Mouse (Mus musculus) thymus, postnatal 0 days (tissue): ENCODE results near the gene Liph. TPM values are rescaled to one million over a fixed set of nuclear protein-coding genes. Genes with fewer than 3 reads are reported as not detected.
"Not testable (repeated sequence)": the region's sequence is repeated elsewhere in the genome, so short reads cannot be mapped to it uniquely, and the experiment has no call there.

Experiments
- DNase-seq: peaks from one replicate; pipeline ENCODE4 v3.0.0-alpha.2; 2015; ENCODE audit warnings: low spot score
- polyA plus RNA-seq: library from polyadenylated mRNA; unstranded; fragments of >200 nt; fragmentation: Nextera tagmentation; extraction: Ambion mirVana; gene quantifications from 2 replicates; pipeline ENCODE4 v1.2.1, GENCODE M21; 2015

Gene Liph
- polyA plus RNA-seq, 1 experiment from 2014 or later = 2.9 TPM

- no peak for DNase-seq
Measured at GRCm38 (mm10) chr16:21976203-21976602, 19.3 kb downstream of the Liph start.

- no peak for DNase-seq
Measured at GRCm38 (mm10) chr16:21971446-21971845, 24.0 kb downstream of the Liph start.

- no peak for DNase-seq
Measured at GRCm38 (mm10) chr16:21970536-21970935, 24.9 kb downstream of the Liph start.

GRCm38 (mm10) chr16:21969874-21970273, 25.6 kb downstream of the Liph start:
- no peak for DNase-seq

DNA sequence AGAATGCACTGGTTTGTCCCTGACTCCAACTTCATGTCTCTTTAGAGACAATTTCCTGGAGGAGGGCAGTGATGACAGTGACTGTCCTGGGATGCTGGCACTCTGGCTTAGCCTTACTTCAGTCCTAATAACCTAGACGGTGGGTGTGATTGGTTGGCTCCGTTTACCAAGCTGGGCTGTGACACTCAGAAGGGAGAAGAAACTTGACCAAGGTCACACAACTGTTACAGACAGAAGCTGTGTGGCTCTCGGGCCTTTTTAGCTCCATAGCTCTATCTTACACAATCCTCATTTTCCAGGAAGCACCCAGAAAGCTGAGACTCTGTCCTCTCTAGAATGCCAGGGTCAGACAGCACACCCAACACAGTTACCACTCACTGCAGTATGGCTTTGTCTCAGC, 29.9 kb downstream of the Liph start:
- no peak for DNase-seq

DNA sequence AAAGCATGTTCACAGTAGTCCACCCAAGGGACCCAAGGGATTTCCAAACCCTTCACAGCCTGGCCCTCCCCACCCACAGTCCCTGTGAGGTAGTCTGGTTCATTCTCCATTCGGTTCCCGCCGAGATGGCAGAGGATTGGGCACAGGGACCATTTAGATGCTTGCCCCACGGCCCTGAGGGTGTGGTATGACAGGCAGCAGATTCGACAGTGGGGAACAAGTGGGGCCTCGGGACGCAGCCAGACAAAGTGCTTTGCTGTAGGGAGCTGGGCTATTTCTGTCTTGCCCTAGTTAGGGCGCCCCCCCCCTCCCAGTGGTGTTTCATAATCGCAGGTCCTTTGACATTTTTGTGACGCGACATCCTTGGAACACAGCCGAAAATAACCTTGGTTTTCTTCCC, 39.9 kb downstream of the Liph start:
- no peak for DNase-seq

DNA sequence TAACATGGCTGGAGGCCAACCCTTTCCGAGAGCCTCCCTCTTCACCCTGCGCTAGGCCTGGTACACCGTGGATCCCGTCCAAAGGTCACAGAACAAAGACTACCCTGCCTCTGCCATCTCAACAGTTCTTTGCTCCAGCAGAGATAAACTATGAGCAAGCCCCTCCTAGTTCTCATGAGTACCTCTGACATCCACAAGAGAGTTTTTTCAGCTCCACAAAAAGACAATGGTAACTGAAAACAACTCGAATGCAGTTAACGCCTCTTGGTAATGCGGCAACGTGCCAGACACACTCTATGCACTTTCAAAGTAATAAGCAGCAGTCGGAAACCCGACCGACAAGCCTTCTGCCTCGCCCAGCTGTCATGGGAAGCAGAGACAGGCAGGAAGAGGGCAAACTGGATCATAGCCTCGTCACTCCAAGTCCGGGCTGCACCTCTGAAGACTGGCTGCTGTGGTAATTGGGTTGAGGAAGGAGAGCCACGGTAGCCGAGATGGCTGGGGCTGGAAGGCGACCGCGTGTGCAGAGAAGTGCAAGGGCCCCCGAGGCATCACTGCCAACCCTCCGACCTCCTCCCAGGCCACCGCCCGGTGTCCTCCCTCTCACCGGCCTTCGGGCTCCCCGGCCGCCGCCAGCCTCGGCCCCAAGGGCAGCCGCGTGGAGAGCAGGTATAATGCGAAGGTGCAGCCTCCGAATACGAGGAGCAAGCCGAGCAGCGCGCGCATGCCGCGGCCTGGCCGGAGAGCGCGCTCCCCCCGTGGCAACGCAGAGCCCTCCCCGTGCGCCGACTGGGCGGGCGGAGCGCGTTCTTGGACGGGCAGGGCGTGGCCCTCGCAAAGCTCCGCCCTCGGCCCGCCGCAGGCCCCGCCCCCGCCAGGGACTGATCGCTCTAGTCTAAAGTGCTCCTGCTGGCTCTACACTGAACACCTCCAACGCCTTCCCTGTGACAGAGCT, 48.4 kb downstream of the Liph start, which contains the start of gene Tmem41a:
Gene Tmem41a (minus strand): TSS at position 792 of the 955 bp plus-strand sequence.
- DNase-seq = peak; percentile 90

GRCm38 (mm10) chr16:21928471-21928870, 67.0 kb downstream of the Liph start:
- no peak for DNase-seq

DNA sequence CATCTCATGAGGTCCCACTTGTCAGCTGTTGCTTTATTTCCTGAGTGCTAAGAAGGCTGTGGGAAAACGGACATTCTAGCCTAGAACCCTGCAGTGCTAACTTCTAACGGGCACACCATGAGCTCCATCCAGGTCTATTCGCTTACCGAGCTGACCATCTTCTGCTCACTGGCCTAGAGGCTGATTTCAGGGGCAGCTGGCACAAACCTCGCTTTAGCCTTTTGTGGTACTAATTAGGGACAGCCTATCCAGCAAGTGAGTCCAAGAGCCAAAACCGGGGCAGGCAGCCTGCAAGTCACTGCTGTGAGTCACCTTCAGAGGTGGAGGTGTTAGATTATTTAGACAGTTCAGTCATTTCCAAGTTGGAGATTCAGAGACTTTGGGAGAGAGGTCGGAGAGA, 78.8 kb downstream of the Liph start:
- no peak for DNase-seq

DNA sequence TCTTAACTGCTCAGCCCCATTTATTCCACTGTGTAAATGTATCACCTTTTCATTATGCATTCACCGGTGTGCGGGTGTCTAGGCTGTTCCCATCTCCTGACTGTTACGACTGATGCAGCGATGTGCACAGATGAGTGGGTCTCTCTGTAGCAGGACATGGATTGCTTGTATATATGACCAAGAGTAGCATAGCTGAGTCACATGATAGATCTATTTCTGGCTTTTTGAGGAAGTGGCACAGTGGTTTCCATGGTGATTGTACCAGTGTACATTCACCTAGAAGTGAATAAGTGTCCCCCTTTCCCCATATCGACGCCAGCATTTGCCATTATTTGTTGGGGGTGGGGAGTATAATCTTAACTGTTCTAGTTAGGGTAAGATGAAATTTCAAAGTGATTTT, 82.1 kb downstream of the Liph start:
- DNase-seq = peak; percentile 15

- DNase-seq = not testable (repeated sequence)
Measured at GRCm38 (mm10) chr16:21908906-21909305, 86.6 kb downstream of the Liph start.

DNA sequence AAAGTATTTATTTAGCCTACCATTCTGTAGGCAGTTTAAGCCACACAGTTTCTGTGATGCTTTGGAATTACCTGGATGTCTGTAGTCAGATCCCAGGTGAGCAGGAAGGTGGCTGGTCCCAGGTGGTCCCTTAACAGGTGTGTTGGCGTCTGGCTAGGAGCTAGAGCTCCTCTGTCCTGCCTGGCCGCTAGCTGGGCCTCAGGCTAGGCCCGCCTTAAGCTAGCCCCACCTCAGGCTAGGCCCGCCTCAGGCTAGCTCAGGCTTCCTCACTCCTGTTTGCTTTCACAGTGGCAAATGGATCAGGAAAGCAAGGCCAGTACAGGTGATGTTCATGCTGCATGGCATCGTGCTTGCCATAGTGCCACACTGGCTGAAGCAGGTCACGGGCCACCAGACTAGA, 88.6 kb downstream of the Liph start:
- DNase-seq = no peak

DNA sequence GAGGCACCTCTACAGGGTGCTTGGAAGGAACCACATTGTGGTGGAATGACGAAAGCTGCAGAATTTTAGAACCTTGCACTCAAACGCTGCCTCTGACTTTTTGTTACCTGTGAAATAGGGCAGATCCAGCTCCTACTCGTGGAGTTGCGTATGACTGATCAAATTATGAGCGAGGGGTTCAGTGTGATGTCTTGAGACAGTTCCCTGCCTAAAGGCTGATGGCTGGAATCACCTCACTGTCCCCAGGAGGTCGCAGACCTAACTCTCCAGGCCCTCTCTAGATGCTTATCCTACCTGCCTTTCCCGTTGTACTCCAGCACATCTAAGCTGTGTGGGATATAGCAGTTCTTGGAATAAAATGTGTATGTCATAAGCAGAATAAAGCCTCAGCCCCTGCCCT, 89.5 kb downstream of the Liph start:
- no peak for DNase-seq

DNA sequence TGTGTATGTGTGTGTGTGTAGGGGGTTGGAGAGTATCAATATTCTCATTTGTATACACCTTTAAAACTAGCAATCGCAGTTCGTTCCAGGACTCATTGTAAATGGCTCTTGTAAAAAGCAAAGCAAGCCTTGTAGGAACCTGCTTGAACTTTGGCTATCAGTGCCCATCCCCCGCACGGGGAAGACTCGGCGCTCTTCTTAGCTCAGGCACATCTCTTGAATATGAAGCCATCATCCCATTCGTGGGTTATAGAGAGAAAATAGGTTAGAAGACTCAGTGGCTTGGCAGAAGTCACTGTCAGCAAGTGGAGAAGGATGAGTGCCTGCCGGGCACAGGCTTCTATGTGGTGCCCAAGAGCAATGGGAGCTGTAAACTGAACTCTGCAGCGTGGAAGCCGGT, 90.8 kb downstream of the Liph start:
- no peak for DNase-seq

Other genes starting within 250 kb of the Liph start
- 8.3 and 9.9 TPM in 2 replicates for gene Ehhadh, start 207.9 kb downstream of the Liph start, polyA plus RNA-seq
- 0.59 and 0.66 TPM in 2 replicates for gene Map3k13, start 201.3 kb downstream of the Liph start, polyA plus RNA-seq
- 33.3 and 33.5 TPM in 2 replicates for gene Tmem41a, start 48.1 kb downstream of the Liph start, polyA plus RNA-seq
- 42.7 and 50.4 TPM in 2 replicates for gene Senp2, start 13.8 kb upstream of the Liph start, polyA plus RNA-seq
- 6.8 and 8.5 TPM in 2 replicates for gene Igf2bp2, start 167.6 kb upstream of the Liph start, polyA plus RNA-seq